Mouse (Mus musculus) c-Kit-positive CD71-positive TER-119-negative erythroid progenitor cells, embryonic 14.5 days (primary cell): ENCODE results near the gene Elovl5.

Experiments used
- DNase-seq: peaks from one replicate; pipeline ENCODE4 v3.0.0-alpha.2; 2013; ENCODE audit warnings: low read depth

Gene Elovl5

DNA sequence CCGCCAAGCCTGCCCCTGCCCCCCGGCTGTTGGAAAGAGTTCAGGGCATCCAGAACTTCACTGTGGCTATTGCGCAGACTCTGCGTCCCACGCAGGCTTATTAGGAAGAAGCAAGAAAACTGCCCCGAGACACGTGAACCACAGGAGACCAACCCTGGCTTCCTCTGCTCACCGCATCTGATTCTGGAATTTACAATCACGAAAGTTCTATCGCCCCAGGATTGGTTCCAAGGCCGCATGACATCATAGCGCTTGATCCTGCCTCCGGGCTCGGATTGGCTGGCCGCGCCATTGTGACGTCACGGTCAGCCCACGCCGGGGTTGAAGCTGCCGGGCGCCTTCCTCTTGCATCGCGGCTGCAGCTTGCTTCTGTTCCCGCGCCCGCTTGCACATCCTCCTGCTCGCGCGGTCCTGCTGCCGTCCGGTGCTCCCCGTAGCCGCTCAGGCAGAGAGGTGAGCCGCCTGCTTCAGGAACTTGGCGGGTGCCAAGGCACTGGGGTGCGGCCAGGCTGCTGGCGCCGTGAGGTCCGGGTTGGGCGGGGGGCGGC lies at the start of gene Elovl5:
Elovl5 (plus strand) TSS at position 291 of the 548 bp plus-strand sequence.
- peak; percentile 93 for DNase-seq

DNA sequence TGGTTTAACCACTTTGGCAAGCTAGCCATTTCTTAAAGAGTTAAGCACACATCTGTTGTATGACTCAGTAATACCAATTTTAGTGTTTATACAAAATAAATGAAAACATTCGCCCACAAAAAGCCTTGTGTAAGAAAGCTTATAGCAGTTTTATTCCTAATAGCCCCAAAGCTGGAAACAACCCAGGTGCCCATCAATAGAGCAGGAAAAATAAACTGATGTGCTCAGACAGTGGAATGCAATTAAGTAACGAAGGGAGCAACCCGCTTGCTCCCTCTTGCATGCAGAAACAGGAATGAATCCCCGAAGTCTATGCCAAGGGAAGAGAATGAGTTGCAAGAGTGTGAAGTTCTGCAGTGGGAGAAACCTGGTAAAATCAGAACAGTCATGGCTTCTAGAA lies 25.7 kb upstream of the Elovl5 start:
- no peak for DNase-seq

- no peak for DNase-seq
Measured at GRCm38 (mm10) chr9:77898551-77898950, 18.6 kb upstream of the Elovl5 start.

GRCm38 (mm10) chr9:77904133-77904532 lies 13.0 kb upstream of the Elovl5 start:
- DNase-seq: no peak

GRCm38 (mm10) chr9:77909572-77910269 lies 7.4 kb upstream of the Elovl5 start:
- no peak for DNase-seq

GRCm38 (mm10) chr9:77910270-77911240 lies 6.6 kb upstream of the Elovl5 start:
- peak; percentile 80 for DNase-seq

DNA sequence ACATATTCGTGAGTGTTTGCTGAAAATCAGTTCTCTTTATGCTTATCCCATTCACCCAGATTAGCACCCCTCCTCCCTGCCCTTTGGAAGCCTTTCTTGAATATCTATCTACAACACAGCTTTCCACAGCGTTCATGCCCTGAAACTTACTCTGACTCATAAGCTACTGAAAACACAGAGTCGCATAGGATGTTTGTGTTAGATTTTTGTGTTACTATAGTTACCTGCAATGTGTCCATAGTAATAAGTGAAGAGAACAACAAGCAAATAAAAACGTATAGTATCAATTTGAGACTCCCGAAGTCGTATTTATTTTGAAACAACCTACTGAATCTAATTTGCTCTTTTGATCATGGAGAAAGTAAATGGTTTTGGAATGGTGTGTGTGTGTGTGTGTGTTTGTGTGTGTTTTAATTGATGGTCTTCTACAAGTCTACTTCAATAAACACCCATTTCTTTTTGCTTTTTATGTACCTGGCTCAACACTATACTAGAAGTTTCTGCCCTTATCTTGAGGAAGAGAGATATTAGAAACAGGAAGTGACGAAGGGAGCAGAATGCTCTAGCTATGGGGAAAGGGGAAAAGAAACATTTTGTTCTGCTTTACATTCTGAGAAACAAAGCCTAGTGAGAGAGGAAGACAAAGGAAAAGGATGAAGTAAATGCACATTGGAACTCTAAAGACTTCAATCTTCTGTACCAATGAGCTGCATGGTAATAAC lies 5.5 kb upstream of the Elovl5 start:
- peak; percentile 51 for DNase-seq

- DNase-seq: no peak
Measured at GRCm38 (mm10) chr9:77912246-77912645, 4.9 kb upstream of the Elovl5 start.

DNA sequence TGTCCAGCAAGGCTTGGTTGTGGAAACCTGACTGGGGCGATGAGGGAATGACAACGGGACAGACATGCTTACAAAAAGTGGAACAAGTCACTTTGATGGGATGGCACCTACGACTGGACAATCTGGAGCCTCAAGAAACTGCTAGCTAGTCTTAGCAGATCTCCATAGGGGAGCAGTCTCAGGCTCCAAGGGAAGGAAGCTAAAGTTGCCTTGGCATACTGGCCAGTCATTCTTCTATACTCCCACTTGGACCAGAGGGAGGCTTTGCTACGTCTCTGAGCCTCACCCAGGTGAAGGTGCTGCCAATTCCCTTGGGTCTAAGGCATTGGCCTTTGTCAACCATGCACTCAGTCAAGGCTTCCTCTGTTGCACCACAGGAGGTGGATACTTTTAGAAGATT lies 2.5 kb upstream of the Elovl5 start:
- no peak for DNase-seq

- DNase-seq: no peak
Measured at GRCm38 (mm10) chr9:77915791-77916190, 1.4 kb upstream of the Elovl5 start.

GRCm38 (mm10) chr9:77917622-77918131 lies 513 bp downstream of the Elovl5 start:
- DNase-seq: peak; percentile 19

- DNase-seq: no peak
Measured at GRCm38 (mm10) chr9:77918211-77918610, 1.0 kb downstream of the Elovl5 start.

- no peak for DNase-seq
Measured at GRCm38 (mm10) chr9:77918961-77919670, 2.0 kb downstream of the Elovl5 start.

DNA sequence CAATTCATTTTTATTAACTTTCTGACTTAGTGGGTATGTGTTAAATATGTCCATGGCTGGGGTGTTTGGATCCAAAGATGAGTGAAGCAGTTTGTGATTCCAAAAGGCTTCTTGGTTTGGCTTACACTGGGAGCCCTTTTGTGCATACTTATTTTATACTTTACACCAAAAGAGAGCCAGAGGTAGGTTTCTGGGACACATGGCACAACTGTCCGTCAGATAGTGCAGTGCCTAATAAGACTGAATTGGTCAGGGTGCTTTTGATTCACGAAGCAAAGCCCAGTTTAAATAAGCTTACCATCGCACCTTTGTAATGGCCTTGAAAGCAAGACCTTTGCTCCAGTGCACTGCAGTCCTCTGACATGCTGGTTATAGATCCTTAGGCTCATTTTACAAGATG lies 3.3 kb downstream of the Elovl5 start:
- no peak for DNase-seq

GRCm38 (mm10) chr9:77921366-77922260 lies 4.4 kb downstream of the Elovl5 start:
- DNase-seq: no peak

DNA sequence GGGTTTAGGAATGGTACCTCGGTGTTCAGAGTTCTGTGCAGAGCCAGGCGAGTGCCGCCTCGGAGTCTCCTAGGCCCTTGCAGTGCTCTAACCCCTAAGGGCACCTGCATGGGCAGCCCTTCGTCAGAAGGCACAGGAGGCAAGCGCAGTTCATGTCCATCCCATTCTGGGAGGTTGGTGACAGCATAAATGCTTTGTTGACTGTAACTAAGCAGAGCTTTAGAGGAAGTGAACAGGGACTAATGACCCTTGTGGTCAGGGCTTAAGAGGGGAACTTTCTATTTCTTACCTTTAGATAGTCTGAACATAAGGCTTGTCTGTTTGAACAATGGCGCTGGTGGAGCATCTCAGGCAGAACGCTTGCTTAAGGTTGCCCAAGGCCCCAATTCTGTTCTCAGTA lies 6.6 kb downstream of the Elovl5 start:
- no peak for DNase-seq

DNA sequence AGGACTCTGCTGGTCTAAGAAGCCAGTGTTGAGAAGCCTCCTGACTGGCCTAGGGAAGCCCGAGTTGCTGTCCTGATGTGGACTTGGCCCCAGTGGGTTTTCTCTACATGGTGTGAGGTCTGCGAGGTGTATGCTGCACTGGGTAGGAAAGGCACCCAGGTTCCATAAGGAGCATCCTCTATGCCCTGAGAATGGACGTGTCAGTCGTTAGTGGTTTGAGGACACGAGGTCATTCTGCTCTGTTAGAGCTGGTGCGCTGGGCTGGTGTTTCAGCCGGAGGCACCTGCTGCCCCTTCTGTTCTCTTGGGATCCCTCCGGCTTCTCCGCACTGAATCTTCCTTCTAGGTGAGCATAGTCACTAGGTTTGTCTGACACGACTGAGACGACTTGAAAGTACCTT lies 7.0 kb downstream of the Elovl5 start:
- DNase-seq: no peak

GRCm38 (mm10) chr9:77926151-77926550 lies 9.0 kb downstream of the Elovl5 start:
- no peak for DNase-seq

- DNase-seq: no peak
Measured at GRCm38 (mm10) chr9:77926911-77927310, 9.7 kb downstream of the Elovl5 start.

DNA sequence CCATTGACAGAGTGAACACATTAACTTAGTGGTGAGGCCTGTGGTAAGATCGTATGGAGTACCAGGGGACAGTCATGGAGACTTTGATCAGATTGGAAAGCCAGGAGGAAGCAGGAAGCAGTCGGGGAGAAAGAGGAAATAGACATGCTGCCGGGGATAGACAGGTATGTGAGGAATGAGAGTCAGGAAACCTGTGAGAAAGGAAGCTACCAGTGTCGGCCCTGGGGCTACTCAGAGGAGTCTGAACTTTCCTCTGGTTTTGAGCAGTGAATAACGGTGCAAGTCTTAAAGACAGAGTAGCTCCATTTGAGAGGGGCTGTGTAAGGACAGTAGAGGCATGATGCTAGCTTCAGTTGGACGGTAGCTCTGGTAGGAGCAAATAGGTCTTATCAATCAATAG lies 10.3 kb downstream of the Elovl5 start:
- DNase-seq: no peak
